Mouse (Mus musculus): ENCODE measurements around the gene Xpo5. TPM values are rescaled to one million over a fixed set of nuclear protein-coding genes. Genes with fewer than 3 reads are reported as not detected.
A peak's percentile ranks its signal among the peaks of the same experiment; 100 is the strongest.

Gene Xpo5
- polyA plus RNA-seq, 1 experiment from 2014 or later, result 42.8 TPM

DNA sequence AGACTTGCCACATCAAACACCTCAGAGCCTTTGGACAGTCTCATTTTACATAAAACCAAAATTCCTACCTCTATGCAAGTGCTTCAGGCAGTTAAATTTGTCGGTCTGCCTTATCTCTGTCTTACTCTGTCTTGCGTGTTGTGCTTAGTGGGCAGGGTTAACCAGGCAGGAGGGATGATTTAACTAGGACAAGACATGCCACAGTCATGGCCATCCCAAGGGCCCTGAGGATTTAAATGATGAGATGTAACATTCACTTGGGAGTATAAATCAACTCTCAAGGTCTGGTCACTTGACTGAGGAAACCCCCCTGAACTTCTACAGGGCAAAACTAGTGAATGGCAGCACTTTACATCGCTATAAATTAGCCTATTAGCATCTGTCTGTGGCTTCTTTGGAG, 19.0 kb downstream of the Xpo5 start:
- Histone ChIP-seq H3K4me1 (no peaks in the 10 kb centered on the region), H3K27ac (no peak overlapping the region), H3K36me3 (peaks cover 99% of the 10 kb centered on the region), H3K9me3 (no peaks in the 10 kb centered on the region), H3K4me3 (no peak overlapping the region), H3K27me3 (ENCODE audit: insufficient read depth, poor library complexity, severe bottlenecking) (no peaks in the 10 kb centered on the region)
- 84% methylated on average over 3 of the region's 3 CpGs for WGBS
- no peak for DNase-seq (ENCODE audit: low spot score)

DNA sequence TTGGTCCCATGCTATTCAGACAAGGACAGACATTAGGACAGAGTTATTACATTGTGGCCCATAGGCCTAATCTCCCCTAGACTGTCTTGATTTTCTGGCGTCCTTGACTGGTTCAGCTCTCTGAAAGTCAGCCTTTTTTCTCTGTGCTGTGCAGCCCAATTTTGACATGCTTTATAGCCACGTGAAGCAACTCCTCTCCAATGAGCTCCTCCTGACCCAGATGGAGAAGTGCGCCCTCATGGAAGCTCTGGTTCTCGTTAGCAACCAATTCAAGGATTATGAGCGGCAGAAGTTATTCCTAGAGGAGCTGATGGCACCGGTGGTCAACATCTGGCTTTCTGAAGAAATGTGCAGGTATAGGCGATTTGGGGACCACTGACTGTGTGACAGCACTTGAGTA, 25.0 kb downstream of the Xpo5 start:
- Histone ChIP-seq H3K36me3 (peaks cover 99% of the 10 kb centered on the region), H3K9me3 (no peaks in the 10 kb centered on the region), H3K4me1 (no peaks in the 10 kb centered on the region), H3K27ac (no peak overlapping the region), H3K27me3 (ENCODE audit: insufficient read depth, poor library complexity, severe bottlenecking) (no peaks in the 10 kb centered on the region), H3K4me3 (no peak overlapping the region)
- WGBS, result 90% methylated on average over 7 of the region's 7 CpGs
- no peak for DNase-seq (ENCODE audit: low spot score)

DNA sequence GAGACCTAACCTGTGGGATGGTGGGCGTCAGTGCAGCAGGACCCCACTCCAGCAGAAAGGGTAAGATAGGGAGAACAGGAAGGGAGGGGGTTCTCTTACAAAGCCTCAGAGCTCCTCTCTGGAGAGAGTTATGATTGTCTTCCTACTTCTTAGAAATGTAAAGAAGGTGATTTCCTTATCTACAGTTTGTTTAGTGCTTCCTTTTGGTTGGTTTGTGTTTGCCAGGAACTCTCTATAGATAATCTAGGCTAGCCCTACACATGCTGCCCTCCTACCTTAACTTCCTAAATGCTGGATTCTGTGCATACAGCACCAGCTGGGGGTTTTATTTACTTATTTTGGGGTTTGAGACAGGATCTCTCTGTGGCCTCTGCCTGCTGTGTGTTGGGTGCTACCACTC, 33.5 kb downstream of the Xpo5 start:
- 67% methylated on average over 1 of the region's 1 CpGs for WGBS
- no peak for DNase-seq (ENCODE audit: low spot score)

DNA sequence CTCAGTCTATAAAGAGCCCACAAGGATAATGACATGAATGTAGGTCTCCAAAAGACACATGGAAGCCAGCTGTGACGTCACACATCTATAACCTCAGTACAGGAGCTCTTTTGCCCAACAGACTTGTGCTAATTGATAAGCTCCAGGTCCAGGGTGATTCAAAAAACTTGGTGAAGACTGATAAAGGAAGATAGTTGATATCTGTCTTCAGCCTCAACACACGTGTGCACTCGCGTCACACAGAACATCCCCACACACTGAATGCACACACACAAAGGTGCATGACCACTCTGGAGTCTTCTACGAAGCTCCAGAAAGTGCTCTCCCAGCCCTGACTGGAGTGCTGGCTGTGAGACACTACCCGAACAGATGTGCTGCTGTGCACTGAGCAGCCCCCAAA, 34.5 kb downstream of the Xpo5 start:
- Histone ChIP-seq H3K4me3 (no peak overlapping the region), H3K9me3 (no peaks in the 10 kb centered on the region), H3K4me1 (peaks cover 39% of the 10 kb centered on the region), H3K36me3 (peaks cover 96% of the 10 kb centered on the region), H3K27me3 (ENCODE audit: insufficient read depth, poor library complexity, severe bottlenecking) (peaks cover 46% of the 10 kb centered on the region; the same call in 1 of the 2 replicates), H3K27ac (no peak overlapping the region)
- no peak for DNase-seq (ENCODE audit: low spot score)
- 82% methylated on average over 6 of the region's 6 CpGs for WGBS

More for the DNA sequence above, 33.5 kb downstream of the Xpo5 start:
- Histone ChIP-seq H3K27me3 (ENCODE audit: insufficient read depth, poor library complexity, severe bottlenecking) (peaks cover 36% of the 10 kb centered on the region; the same call in 1 of the 2 replicates), H3K9me3 (no peaks in the 10 kb centered on the region), H3K4me1 (peaks cover 33% of the 10 kb centered on the region), H3K4me3 (no peak overlapping the region), H3K27ac (no peak overlapping the region), H3K36me3 (peaks cover 96% of the 10 kb centered on the region)

DNA sequence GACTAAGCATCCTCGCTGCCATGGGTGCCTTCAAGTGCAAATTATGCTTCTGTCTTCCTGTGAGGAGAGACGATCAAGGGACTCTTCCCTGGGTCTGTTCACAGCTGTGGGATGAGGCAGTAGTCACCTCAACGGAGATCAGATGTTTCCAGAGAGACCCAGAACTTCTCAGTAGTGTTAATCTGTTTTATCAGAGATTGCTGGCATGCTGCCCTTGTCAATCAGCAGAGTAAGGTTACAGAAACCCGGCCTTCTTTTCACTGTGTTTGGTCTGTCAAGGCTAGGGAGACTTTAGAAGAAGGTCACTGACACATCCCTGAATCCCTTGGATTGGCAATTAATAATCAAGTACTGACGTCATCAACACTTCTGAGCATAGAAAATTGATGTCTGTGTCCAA, 34.9 kb downstream of the Xpo5 start:
- 68% methylated on average over 5 of the region's 5 CpGs for WGBS
- Histone ChIP-seq H3K36me3 (peaks cover 96% of the 10 kb centered on the region), H3K27me3 (ENCODE audit: insufficient read depth, poor library complexity, severe bottlenecking) (peaks cover 50% of the 10 kb centered on the region; the same call in 1 of the 2 replicates), H3K27ac (no peak overlapping the region), H3K9me3 (no peaks in the 10 kb centered on the region), H3K4me3 (no peak overlapping the region), H3K4me1 (peaks cover 39% of the 10 kb centered on the region)
- DNase-seq (ENCODE audit: low spot score), result no peak

DNA sequence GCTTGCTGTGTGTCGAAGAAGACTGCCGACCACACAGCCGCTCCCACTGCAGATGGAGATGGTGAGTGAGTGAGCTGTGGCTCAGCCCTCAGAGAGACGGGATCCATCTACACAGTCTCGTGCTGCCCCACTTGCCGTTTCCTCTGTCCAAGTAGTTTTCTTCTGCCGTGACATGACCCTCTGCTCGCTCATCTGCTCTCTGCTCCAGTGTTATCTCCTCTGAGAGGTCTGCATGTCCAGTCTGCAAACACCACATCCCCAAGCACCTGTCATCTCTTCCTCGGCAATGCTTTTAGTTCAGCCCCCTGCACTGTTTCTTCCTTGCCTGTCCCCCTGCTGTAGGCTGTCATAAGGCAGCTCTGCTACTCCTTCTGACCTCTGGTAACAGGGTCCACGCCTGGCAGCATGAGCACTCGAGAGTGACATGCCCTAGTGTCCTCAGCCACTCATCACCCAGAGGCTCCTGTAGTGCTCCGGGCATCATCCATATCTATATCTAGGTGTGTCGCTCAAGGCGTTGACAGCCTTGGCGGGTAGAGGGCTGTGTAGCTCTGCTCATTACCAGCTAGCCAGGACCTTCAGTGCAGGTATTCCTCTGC, 37.0 kb downstream of the Xpo5 start:
- Histone ChIP-seq H3K4me3 (0 out of 2 replicates have a peak overlapping the region, but pooled peaks have one; percentile 22), H3K9me3 (no peaks in the 10 kb centered on the region), H3K4me1 (peaks cover 39% of the 10 kb centered on the region), H3K27ac (0 out of 2 replicates have a peak overlapping the region, but pooled peaks have one; percentile 8), H3K27me3 (ENCODE audit: insufficient read depth, poor library complexity, severe bottlenecking) (peaks cover 53% of the 10 kb centered on the region; the same call in 1 of the 2 replicates), H3K36me3 (peaks cover 97% of the 10 kb centered on the region)
- DNase-seq (ENCODE audit: low spot score), result peak; percentile 93
- WGBS, result 45% methylated on average over 15 of the region's 15 CpGs

DNA sequence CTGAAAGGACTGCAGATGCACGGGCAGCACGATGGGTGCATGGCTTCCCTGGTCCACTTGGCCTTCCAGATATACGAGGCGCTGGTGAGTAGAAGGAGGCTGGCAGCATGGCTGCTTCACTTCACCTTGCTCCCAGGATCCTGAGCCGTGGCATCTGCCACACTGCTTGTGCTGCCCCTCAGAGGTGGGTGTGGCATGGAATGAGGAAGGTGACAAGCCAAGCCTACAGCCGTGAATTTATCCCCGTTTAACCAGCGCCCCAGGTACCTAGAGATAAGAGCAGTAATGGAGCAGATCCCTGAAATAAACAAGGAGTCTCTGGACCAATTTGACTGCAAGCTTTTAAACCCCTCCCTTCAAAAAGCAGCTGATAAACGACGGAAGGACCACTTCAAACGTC, 38.9 kb downstream of the Xpo5 start:
- Histone ChIP-seq H3K27me3 (ENCODE audit: insufficient read depth, poor library complexity, severe bottlenecking) (peaks cover 36% of the 10 kb centered on the region; the same call in 1 of the 2 replicates), H3K4me3 (no peak overlapping the region), H3K27ac (no peak overlapping the region), H3K4me1 (peaks cover 39% of the 10 kb centered on the region), H3K9me3 (no peaks in the 10 kb centered on the region), H3K36me3 (peaks cover 98% of the 10 kb centered on the region)
- no peak for DNase-seq (ENCODE audit: low spot score)
- WGBS, result 65% methylated on average over 11 of the region's 11 CpGs

DNA sequence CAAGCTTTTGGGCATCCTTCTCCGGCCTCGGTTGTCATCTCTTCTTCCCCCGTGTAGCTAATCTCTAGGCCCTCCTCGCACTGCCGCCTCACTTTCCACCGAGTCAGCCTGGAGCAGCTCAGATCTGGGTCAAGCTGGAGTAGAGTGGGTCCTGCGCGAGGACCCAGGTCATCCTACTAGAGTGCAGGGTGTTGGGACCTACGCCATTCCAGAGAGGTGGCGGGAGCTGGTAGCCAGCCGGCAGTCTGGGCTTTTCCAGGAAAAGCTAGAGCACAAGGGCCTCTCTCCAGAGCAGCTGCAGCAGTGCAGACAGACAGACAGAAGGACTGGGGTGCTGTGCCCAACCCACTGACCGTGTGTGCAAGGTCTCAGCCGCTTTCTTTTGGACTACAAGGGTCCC, 39.7 kb downstream of the Xpo5 start:
- DNase-seq (ENCODE audit: low spot score), result no peak
- no peak overlapping the region for H3K27ac ChIP-seq
- H3K4me3 ChIP-seq, result no peak overlapping the region
- H3K27me3 ChIP-seq (ENCODE audit: insufficient read depth, poor library complexity, severe bottlenecking), result peaks cover 31% of the 10 kb centered on the region; the same call in 1 of the 2 replicates
- peaks cover 44% of the 10 kb centered on the region for H3K4me1 ChIP-seq
- peaks cover 90% of the 10 kb centered on the region for H3K36me3 ChIP-seq
- no peaks in the 10 kb centered on the region for H3K9me3 ChIP-seq
- WGBS, result 85% methylated on average over 13 of the region's 13 CpGs

DNA sequence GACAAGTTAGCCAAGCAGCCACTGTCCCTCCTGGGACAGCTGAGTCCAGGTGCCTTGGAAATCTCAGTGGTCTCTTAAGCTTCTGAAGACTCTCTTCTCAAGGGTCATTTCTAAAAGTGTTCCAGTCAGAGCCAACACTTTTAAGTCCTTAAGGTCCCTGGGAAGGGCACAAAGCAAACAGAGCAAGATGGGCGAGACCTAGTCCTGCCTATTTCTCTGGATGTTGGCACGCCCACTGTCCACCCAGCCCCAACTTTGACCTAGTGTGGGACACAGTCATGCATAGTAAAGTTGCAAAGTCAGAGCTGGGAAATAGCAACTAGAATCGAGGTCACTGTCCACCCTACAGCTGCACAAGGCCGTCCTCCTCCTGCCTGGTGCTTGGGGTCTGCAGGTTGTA, 40.4 kb downstream of the Xpo5 start:
- Histone ChIP-seq H3K27me3 (ENCODE audit: insufficient read depth, poor library complexity, severe bottlenecking) (peaks cover 31% of the 10 kb centered on the region; the same call in 1 of the 2 replicates), H3K27ac (no peak overlapping the region), H3K4me1 (peaks cover 41% of the 10 kb centered on the region), H3K4me3 (no peak overlapping the region), H3K9me3 (no peaks in the 10 kb centered on the region), H3K36me3 (peaks cover 85% of the 10 kb centered on the region)
- WGBS, result 89% methylated on average over 4 of the region's 4 CpGs
- DNase-seq (ENCODE audit: low spot score), result no peak

DNA sequence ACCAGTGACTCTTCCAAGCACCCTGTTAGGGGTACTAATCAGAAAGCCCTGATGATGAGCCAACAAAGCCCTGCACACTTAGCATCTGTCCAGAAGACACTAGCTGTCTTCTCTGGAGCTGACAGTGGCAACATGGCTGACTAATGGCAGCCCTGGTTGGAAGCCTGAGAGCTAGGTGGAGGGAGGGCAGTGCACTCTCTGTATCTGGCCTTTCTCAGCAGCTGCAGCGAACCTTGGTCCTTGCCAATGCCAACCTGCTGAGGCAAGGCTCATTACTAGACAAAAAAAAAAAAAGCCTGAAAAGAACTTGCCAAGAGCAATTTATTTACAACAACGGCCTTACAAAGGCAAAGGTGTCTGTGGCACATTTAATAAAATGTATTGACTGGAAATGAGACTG, 41.0 kb downstream of the Xpo5 start:
- 82% methylated on average over 2 of the region's 2 CpGs for WGBS
- Histone ChIP-seq H3K4me3 (no peak overlapping the region), H3K27me3 (ENCODE audit: insufficient read depth, poor library complexity, severe bottlenecking) (peaks cover 31% of the 10 kb centered on the region; the same call in 1 of the 2 replicates), H3K27ac (no peak overlapping the region), H3K9me3 (no peaks in the 10 kb centered on the region), H3K4me1 (peaks cover 36% of the 10 kb centered on the region), H3K36me3 (peaks cover 78% of the 10 kb centered on the region)
- no peak for DNase-seq (ENCODE audit: low spot score)

DNA sequence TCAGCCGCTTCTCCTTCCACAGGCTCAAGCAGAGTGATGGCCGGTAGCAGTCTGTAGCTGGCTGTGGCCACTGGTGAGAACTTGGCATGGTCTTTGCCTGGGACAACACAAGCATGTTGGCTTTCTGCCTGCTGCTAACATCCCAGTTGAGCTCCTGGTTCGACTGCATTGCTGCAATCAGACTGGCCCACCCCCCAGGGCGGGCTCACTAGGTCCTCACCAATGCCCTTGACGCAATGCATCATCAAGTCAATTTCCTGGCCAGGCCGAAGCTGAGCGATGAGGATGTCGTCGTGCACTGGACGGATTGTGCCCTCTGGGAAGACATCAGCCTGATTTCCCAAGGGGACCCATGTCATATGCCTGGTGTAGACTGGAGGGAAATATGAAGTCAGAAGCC, 42.0 kb downstream of the Xpo5 start:
- 87% methylated on average over 10 of the region's 10 CpGs for WGBS
- peaks cover 36% of the 10 kb centered on the region for H3K4me1 ChIP-seq
- no peak overlapping the region for H3K4me3 ChIP-seq
- H3K27ac ChIP-seq, result no peak overlapping the region
- peaks cover 31% of the 10 kb centered on the region; the same call in 1 of the 2 replicates for H3K27me3 ChIP-seq (ENCODE audit: insufficient read depth, poor library complexity, severe bottlenecking)
- peaks cover 75% of the 10 kb centered on the region for H3K36me3 ChIP-seq
- no peak for DNase-seq (ENCODE audit: low spot score)
- no peaks in the 10 kb centered on the region for H3K9me3 ChIP-seq

DNA sequence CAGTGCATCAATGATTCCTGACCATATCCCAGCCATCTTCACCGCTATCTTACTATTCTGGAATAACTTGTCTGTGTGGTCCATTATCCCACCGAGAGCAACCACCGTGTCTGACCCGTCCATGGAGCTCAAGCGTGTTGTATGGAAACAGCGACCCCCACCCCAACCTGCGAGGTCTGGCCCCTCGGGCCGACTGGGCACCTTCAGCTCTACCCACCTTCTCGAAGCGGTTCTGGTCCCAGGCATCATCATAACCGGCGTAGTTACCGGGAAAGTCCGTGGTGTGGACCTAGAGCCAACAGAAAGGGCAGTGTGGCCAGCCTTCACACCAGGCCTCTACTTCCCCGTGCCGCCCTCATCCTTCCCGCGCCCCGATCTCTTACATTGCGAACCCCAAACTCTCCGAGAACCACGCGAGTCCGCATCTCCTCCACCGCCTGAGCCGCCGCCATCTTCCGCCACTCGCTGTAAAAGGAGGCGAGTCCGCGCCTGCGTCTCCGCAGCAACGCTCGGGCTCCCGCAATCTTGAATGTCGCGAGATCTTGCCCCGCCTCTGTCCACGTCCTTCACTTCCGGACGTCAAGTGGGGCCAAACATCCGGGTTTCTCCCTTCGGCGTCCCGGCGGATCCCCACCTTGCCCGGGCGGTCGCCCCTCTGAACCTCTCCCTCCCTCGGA, 45.1 kb downstream of the Xpo5 start, which contains the start of the genes Polr1c and Yipf3:
Gene Polr1c (minus strand): TSS at position 543 of the 677 bp plus-strand sequence.
Gene Yipf3 (plus strand): TSS at position 569 of the 677 bp plus-strand sequence.
- WGBS, result under 1% methylated on average over 53 of the region's 53 CpGs
- peaks cover 75% of the 10 kb centered on the region for H3K36me3 ChIP-seq
- peaks cover 19% of the 10 kb centered on the region for H3K4me1 ChIP-seq
- H3K27me3 ChIP-seq (ENCODE audit: insufficient read depth, poor library complexity, severe bottlenecking), result peaks cover 10% of the 10 kb centered on the region; the same call in 1 of the 2 replicates
- peak within 1 kb of the TSS; percentile 90 for H3K27ac ChIP-seq
- H3K4me3 ChIP-seq, result peak within 1 kb of the TSS; percentile 88
- H3K9me3 ChIP-seq, result no peaks in the 10 kb centered on the region
- peak; percentile 97 for DNase-seq (ENCODE audit: low spot score)

DNA sequence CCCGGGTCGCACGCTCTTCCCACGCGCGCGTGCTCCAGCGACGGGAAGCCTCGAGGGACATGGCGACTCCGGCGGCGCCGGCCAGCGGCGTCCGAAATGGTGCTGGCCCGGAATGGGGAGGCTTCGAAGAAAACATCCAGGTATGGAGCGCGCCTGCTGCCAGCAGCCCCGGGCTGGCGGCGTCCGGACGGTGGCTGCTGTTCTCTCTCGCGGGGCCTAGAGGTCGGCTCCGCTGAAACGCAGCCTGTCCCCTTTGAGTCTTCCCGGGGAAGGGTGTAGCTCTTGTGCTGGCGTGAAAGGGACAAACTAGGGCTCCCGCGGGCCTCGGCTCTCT, 45.6 kb downstream of the Xpo5 start:
- no peak for DNase-seq (ENCODE audit: low spot score)
- Histone ChIP-seq H3K9me3 (no peaks in the 10 kb centered on the region), H3K27me3 (ENCODE audit: insufficient read depth, poor library complexity, severe bottlenecking) (peaks cover 5% of the 10 kb centered on the region; the same call in 1 of the 2 replicates), H3K27ac (peak overlapping the region; percentile 90), H3K4me1 (peaks cover 20% of the 10 kb centered on the region), H3K36me3 (peaks cover 69% of the 10 kb centered on the region), H3K4me3 (peak overlapping the region; percentile 88)
- under 1% methylated on average over 37 of the region's 37 CpGs for WGBS

All from heart, embryonic 10.5 days (tissue).